Mouse (Mus musculus) limb, embryonic 11.5 days (tissue): ENCODE measurements around the gene Brd2. TPM values are rescaled to one million over a fixed set of nuclear protein-coding genes. Genes with fewer than 3 reads are reported as not detected.

Experiments used
- ATAC-seq: fragments of 200-750 bp; cut with Nextera tagmentation; 2 replicates; pipeline ENCODE4 v1.8.0; 2017; ENCODE audit warnings: low read depth; ENCODE audit not compliant: insufficient number of reproducible peaks, low FRiP score, low TSS enrichment
- DNase-seq: peaks from one replicate; pipeline ENCODE4 v3.0.0-alpha.2; 2015; ENCODE audit warnings: low spot score
- H3K27ac ChIP-seq: fragments of 300-500 bp; sonication (generic); replicated peaks from 2 replicates; pipeline ENCODE4 v1.5.1; 2014; ENCODE audit warnings: low read depth, mild to moderate bottlenecking, low read length
- H3K27me3 ChIP-seq: fragments of 300-500 bp; sonication (generic); 2 replicates; pipeline ENCODE4 v1.6.1; 2014; ENCODE audit warnings: mild to moderate bottlenecking, low read length, mixed read lengths; ENCODE audit not compliant: control insufficient read depth, insufficient read depth
- H3K36me3 ChIP-seq: fragments of 300-500 bp; sonication (generic); 2 replicates; pipeline ENCODE4 v1.6.1; 2014; ENCODE audit warnings: mild to moderate bottlenecking, low read length, moderate library complexity, mixed read lengths; ENCODE audit not compliant: control insufficient read depth, insufficient read depth
- H3K4me1 ChIP-seq: fragments of 300-500 bp; sonication (generic); 2 replicates; pipeline ENCODE4 v1.6.1; 2014; ENCODE audit warnings: low read length, mixed read lengths; ENCODE audit not compliant: control insufficient read depth, insufficient read depth
- H3K4me2 ChIP-seq: fragments of 300-500 bp; sonication (generic); 2 replicates; pipeline ENCODE4 v1.6.1; 2014; ENCODE audit warnings: low read depth, mild to moderate bottlenecking, moderate library complexity; ENCODE audit not compliant: severe bottlenecking
- H3K4me3 ChIP-seq: fragments of 300-500 bp; sonication (generic); 2 replicates; pipeline ENCODE4 v1.5.1; 2014; ENCODE audit warnings: low read depth, low read length
- H3K9ac ChIP-seq: fragments of 300-500 bp; sonication (generic); 2 replicates; pipeline ENCODE4 v1.6.1; 2014; ENCODE audit warnings: mild to moderate bottlenecking, low read length
- H3K9me3 ChIP-seq: fragments of 300-500 bp; sonication (generic); 2 replicates; pipeline ENCODE4 v1.6.1; 2016; ENCODE audit warnings: low read length; ENCODE audit not compliant: control insufficient read depth
- WGBS: fragments of 180-500 bp; shearing (Covaris S2); extraction: QIAGEN DNeasy Blood & Tissue Kit; methylation state at CpG from one replicate; pipeline ENCODE4 v1.1.7; 2014; 5-methylcytosine and 5-hydroxymethylcytosine counted together
- polyA plus RNA-seq: library from polyadenylated mRNA; unstranded; fragments of >200 nt; fragmentation: Nextera tagmentation; extraction: Ambion mirVana; gene quantifications from 2 replicates; pipeline ENCODE4 v1.2.1, GENCODE M21; 2014

The Brd2 gene
- polyA plus RNA-seq, 1 experiment from 2014 or later: 152 TPM

DNA sequence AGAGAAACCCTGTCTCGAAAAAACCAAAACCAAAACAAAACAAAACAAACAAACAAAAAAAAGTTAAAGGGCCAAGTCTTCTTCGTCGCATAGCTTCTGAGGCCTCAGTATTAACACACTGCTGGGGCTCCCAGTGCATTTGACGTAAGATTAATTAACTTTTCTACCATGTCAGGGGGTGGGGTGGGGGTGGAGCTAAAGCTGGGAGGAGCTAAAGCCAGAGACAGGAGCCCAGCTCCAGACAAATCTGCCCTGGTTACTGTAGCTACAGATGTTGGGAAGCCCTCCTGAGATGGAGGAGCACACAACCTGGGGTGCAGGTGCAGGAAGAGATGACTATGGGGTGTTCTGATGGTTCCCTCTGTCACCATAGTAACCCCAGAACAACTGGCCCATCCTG is 44.3 kb downstream of the Brd2 start:
- no peak overlapping the region for H3K4me2 ChIP-seq
- no peak for ATAC-seq
- DNase-seq: no peak
- peaks cover 12% of the 10 kb centered on the region; the same call in 1 of the 2 replicates for H3K27me3 ChIP-seq
- no peak overlapping the region for H3K4me3 ChIP-seq
- H3K9me3 ChIP-seq: no peaks in the 10 kb centered on the region
- no peak overlapping the region for H3K9ac ChIP-seq
- WGBS: 68% methylated on average over 4 of the region's 4 CpGs
- H3K36me3 ChIP-seq: no peaks in the 10 kb centered on the region
- no peak overlapping the region for H3K27ac ChIP-seq
- no peaks in the 10 kb centered on the region for H3K4me1 ChIP-seq

DNA sequence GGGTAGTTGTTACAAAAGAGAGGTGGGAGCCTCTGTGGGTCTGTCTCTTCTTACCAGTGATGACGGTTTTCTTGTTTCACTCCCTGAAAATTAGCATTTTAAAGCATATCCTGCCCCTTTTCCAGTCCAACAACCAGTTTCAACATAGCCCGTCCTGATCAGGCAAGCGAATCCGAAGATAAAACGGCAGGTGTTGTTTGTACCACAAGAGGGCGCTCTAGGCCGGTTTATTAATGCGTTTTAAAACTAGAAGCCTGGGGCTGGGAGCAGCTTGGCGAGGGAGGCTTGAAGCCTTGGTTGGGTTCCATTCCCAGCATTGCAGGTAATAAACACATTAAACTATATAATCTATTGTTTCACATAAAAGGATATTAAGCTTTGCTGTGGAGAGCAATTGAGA is 44.9 kb downstream of the Brd2 start:
- H3K4me3 ChIP-seq: no peak overlapping the region
- ATAC-seq: no peak

DNA sequence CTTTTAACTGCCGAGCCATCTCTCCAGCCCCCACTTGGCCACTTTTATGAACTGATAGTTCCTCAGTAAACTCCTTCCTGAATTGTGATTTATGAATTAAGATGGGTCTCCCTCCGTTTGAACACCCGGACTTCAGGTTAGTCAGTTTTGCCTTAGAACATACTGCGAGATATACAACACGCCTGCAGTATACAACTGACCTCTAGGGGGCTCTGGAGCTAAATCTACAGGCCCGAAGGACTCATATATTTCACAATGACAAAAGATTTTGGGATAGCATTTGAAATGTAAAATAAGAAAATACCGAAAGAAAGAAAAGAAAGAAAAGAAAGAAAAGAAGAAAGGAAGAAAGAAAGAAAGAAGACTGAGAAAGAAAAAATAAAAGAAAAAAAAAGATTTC is 47.2 kb downstream of the Brd2 start:
- Histone ChIP-seq H3K9ac (no peak overlapping the region), H3K4me1 (no peaks in the 10 kb centered on the region), H3K27ac (no peak overlapping the region), H3K4me2 (no peak overlapping the region), H3K9me3 (no peaks in the 10 kb centered on the region), H3K36me3 (no peaks in the 10 kb centered on the region), H3K27me3 (peaks cover 12% of the 10 kb centered on the region; the same call in 1 of the 2 replicates), H3K4me3 (no peak overlapping the region)
- DNase-seq: peak; percentile 78
- 38% methylated on average over 7 of the region's 7 CpGs for WGBS
- no peak for ATAC-seq

More for the DNA sequence above, 44.9 kb downstream of the Brd2 start:
- Histone ChIP-seq H3K9ac (no peak overlapping the region), H3K36me3 (no peaks in the 10 kb centered on the region), H3K4me1 (no peaks in the 10 kb centered on the region), H3K27ac (no peak overlapping the region), H3K9me3 (no peaks in the 10 kb centered on the region), H3K4me2 (no peak overlapping the region), H3K27me3 (peaks cover 12% of the 10 kb centered on the region; the same call in 1 of the 2 replicates)
- 3% methylated on average over 9 of the region's 9 CpGs for WGBS
- DNase-seq: peak; percentile 87

DNA sequence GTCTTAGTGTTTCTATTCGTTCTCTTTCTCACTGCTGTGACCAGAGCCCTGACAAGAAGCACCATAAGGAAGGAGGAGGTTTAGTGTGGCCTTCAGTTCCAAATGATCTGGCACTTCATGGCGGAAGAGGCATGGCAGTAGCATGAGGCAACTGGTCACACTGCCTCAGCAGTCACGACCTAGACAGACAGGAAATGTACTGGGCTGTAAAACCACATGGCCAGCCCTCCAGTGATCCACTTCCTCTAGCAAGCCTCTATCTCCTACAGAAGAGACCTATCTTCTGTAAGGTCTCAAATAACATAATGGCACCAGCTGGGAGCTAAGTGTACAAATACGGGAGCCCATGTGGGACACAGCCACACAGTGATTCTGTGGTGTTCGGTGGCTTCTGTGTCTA is 50.3 kb downstream of the Brd2 start:
- Histone ChIP-seq H3K4me3 (no peak overlapping the region), H3K36me3 (no peaks in the 10 kb centered on the region), H3K27ac (no peak overlapping the region), H3K4me2 (no peak overlapping the region), H3K4me1 (no peaks in the 10 kb centered on the region), H3K9ac (no peak overlapping the region), H3K9me3 (no peaks in the 10 kb centered on the region), H3K27me3 (peaks cover 10% of the 10 kb centered on the region; the same call in 1 of the 2 replicates)
- WGBS: 67% methylated on average over 5 of the region's 5 CpGs
- no peak for ATAC-seq
- DNase-seq: no peak

DNA sequence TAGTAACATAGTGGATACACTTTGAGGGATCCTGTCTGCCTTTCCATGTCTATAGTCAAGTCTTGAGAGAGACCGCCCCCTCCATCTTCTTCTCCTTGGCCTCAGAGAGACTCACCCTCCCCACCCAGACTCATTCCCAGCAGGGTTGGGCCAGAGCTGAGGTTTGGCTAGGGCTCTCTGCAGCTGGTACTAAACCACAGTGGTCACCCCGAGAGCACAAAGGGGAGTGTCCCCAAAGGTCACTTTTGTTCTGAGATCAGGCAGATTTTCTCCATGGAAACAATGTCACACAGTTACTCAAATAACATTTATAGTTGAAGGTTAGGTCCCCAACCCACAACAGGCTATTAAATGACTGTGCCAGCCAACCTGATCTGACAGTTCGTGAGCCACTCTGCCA is 53.6 kb downstream of the Brd2 start:
- ATAC-seq: no peak

More for the DNA sequence above, 53.6 kb downstream of the Brd2 start:
- no peaks in the 10 kb centered on the region for H3K27me3 ChIP-seq
- no peak overlapping the region for H3K9ac ChIP-seq
- H3K4me2 ChIP-seq: no peak overlapping the region
- H3K9me3 ChIP-seq: no peaks in the 10 kb centered on the region
- no peaks in the 10 kb centered on the region for H3K4me1 ChIP-seq
- no peak for DNase-seq
- 55% methylated on average over 3 of the region's 3 CpGs for WGBS
- H3K4me3 ChIP-seq: no peak overlapping the region
- H3K27ac ChIP-seq: no peak overlapping the region
- H3K36me3 ChIP-seq: no peaks in the 10 kb centered on the region

Other genes with a start within 250 kb of the Brd2 start
- not detected in 2 replicates for gene Gm7029, start 248.8 kb downstream of the Brd2 start, polyA plus RNA-seq
- 12.3 and 12.5 TPM in 2 replicates for gene Kifc1, start 232.0 kb downstream of the Brd2 start, polyA plus RNA-seq
- gene Platr17, start 217.5 kb downstream of the Brd2 start, polyA plus RNA-seq: 0.19 and 0.48 TPM in 2 replicates
- 66.8 and 71.3 TPM in 2 replicates for gene Daxx, start 213.2 kb downstream of the Brd2 start, polyA plus RNA-seq
- gene Tapbp, start 206.7 kb downstream of the Brd2 start, polyA plus RNA-seq: 12.5 and 14.8 TPM in 2 replicates
- 10.1 and 11.8 TPM in 2 replicates for gene Zbtb22, start 206.7 kb downstream of the Brd2 start, polyA plus RNA-seq
- 37.3 and 38.7 TPM in 2 replicates for gene Rgl2, start 193.1 kb downstream of the Brd2 start, polyA plus RNA-seq
- 208 and 212 TPM in 2 replicates for gene Pfdn6, start 182.3 kb downstream of the Brd2 start, polyA plus RNA-seq
- 37.4 and 45.6 TPM in 2 replicates for gene Wdr46, start 182.0 kb downstream of the Brd2 start, polyA plus RNA-seq
- gene B3galt4, start 171.1 kb downstream of the Brd2 start, polyA plus RNA-seq: 2.6 and 3.0 TPM in 2 replicates
- 35.6 and 37.1 TPM in 2 replicates for gene Vps52, start 166.8 kb downstream of the Brd2 start, polyA plus RNA-seq
- gene Rps18, start 166.6 kb downstream of the Brd2 start, polyA plus RNA-seq: 1,618 and 1,641 TPM in 2 replicates
- gene H2-K1, start 122.3 kb downstream of the Brd2 start, polyA plus RNA-seq: 4.2 and 5.3 TPM in 2 replicates
- gene Ring1, start 98.0 kb downstream of the Brd2 start, polyA plus RNA-seq: 3.8 and 5.6 TPM in 2 replicates
- gene H2-Ke6, start 94.6 kb downstream of the Brd2 start, polyA plus RNA-seq: 34.9 and 37.7 TPM in 2 replicates
- gene Slc39a7, start 91.0 kb downstream of the Brd2 start, polyA plus RNA-seq: 85.6 and 94.1 TPM in 2 replicates
- 20.5 and 24.0 TPM in 2 replicates for gene Rxrb, start 90.8 kb downstream of the Brd2 start, polyA plus RNA-seq
- gene Col11a2, start 83.2 kb downstream of the Brd2 start, polyA plus RNA-seq: 2.6 and 5.0 TPM in 2 replicates
- gene H2-Oa, start 30.3 kb downstream of the Brd2 start, polyA plus RNA-seq: 0.55 and 1.2 TPM in 2 replicates
- 7.5 and 9.1 TPM in 2 replicates for gene H2-DMa, start 3.1 kb downstream of the Brd2 start, polyA plus RNA-seq
- gene H2-DMb2, start 20.7 kb upstream of the Brd2 start, polyA plus RNA-seq: 0.23 TPM in 1 of 2 replicates, not detected in the other
- gene H2-DMb1, start 30.4 kb upstream of the Brd2 start, polyA plus RNA-seq: 0.45 and 0.61 TPM in 2 replicates
- 2.4 and 3.1 TPM in 2 replicates for gene Tap1, start 64.9 kb upstream of the Brd2 start, polyA plus RNA-seq
- 0.45 and 2.2 TPM in 2 replicates for gene Psmb9, start 65.1 kb upstream of the Brd2 start, polyA plus RNA-seq
- gene Psmb8, start 75.1 kb upstream of the Brd2 start, polyA plus RNA-seq: 1.7 and 1.9 TPM in 2 replicates
- gene Tap2, start 80.9 kb upstream of the Brd2 start, polyA plus RNA-seq: 0.55 and 1.1 TPM in 2 replicates
- not detected in 2 replicates for gene H2-Ob, start 116.3 kb upstream of the Brd2 start, polyA plus RNA-seq
- 3.7 and 4.5 TPM in 2 replicates for gene H2-Ab1, start 135.1 kb upstream of the Brd2 start, polyA plus RNA-seq
- gene H2-Aa, start 165.2 kb upstream of the Brd2 start, polyA plus RNA-seq: not detected in 2 replicates
- gene H2-Eb1, start 183.2 kb upstream of the Brd2 start, polyA plus RNA-seq: 1.1 and 2.1 TPM in 2 replicates
- 0.07 and 0.10 TPM in 2 replicates for gene H2-Eb2, start 203.0 kb upstream of the Brd2 start, polyA plus RNA-seq
- gene Btnl2, start 232.2 kb upstream of the Brd2 start, polyA plus RNA-seq: not detected in 2 replicates